Mouse (Mus musculus): ENCODE measurements around the gene Ccdc57. TPM values are rescaled to one million over a fixed set of nuclear protein-coding genes. Genes with fewer than 3 reads are reported as not detected.
A peak's percentile ranks its signal among the peaks of the same experiment; 100 is the strongest.
"Not testable (repeated sequence)": the region's sequence is repeated elsewhere in the genome, so short reads cannot be mapped to it uniquely, and the experiment has no call there.

The Ccdc57 gene
- polyA plus RNA-seq, 1 experiment from 2014 or later: 5.2 TPM

DNA sequence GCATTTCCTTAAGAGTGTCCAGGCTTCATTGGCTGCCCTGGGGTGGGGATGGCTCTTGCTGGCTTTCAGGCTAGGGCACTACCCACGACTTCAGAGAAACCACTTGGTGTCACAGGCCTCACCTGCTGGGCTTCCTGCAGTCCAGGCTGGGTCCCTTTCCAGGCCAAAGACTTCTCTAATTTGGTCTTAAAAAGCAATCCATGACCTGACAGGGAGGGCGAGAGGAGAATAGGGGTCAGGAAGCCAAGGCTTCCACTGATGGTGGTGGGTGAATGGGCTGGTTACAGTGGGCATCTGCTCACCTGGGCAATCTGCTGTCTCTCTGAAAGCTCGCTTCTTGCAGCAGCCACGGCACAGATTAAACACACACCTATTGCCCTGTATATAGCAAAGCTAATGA, 143.3 kb downstream of the Ccdc57 start:
- Histone ChIP-seq H3K9ac (no peak overlapping the region), H3K4me3 (replicated peaks; ENCODE audit: low read length) (no peak overlapping the region), H3K27me3 (ENCODE audit: control insufficient read depth, insufficient read depth, low read length) (no peaks in the 10 kb centered on the region), H3K4me1 (replicated peaks; ENCODE audit: control insufficient read depth, insufficient read depth, low read length) (peaks cover 7% of the 10 kb centered on the region), H3K27ac (no peak overlapping the region), H3K36me3 (replicated peaks; ENCODE audit: control insufficient read depth, insufficient read depth) (peaks cover 80% of the 10 kb centered on the region), H3K9me3 (ENCODE audit: control insufficient read depth, low read length) (no peaks in the 10 kb centered on the region), H3K4me2 (replicated peaks) (no peak overlapping the region)
- ATAC-seq (ENCODE audit: low FRiP score) (no peak), DNase-seq (ENCODE audit: low spot score) (no peak)
- 84% methylated on average over 4 of the region's 4 CpGs for WGBS

DNA sequence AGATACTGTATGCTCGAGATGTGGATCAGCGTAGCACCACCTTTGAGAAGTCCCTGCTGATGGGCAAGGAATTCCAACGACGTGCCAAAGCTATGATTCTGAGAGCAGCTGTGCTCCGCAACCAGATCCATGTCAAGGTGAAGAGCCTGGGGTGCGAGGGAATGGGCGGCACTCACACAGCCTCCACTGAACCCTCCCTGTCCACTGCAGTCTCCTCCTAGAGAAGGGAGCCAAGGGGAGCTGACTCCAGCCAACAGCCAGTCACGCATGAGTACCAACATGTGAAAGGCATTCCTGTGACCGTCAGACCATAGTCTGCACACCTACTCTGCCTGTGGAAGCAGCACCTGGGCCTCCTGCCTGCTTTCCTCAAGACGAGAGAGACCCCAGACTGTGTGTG, 144.2 kb downstream of the Ccdc57 start:
- peaks cover 75% of the 10 kb centered on the region for H3K36me3 ChIP-seq (replicated peaks; ENCODE audit: control insufficient read depth, insufficient read depth)

DNA sequence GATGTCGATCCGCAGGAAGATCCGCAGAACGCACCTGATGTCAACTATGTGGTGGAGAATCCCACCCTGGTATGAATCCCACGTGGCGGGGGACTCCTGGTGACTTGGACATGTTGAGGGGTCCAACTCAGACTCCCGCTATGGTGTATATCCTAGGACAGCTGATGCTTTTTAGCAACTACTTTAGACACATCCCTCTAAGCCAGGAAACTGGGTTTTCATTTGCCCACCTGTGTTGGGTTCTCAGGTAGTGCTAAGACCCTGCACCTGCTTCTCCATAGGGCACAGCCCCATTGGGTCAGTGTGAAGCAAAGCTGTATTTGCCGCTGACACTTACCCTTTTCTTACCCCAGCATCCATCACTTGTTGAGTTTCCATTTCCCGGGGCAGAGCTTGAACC, 147.5 kb downstream of the Ccdc57 start:
- H3K36me3 ChIP-seq (replicated peaks; ENCODE audit: control insufficient read depth, insufficient read depth): peaks cover 67% of the 10 kb centered on the region
- WGBS: 43% methylated on average over 9 of the region's 9 CpGs

More for the DNA sequence above, 144.2 kb downstream of the Ccdc57 start:
- not testable (repeated sequence) for H3K4me1 ChIP-seq (replicated peaks; ENCODE audit: control insufficient read depth, insufficient read depth, low read length); H3K27me3 ChIP-seq (ENCODE audit: control insufficient read depth, insufficient read depth, low read length); H3K4me2 ChIP-seq (replicated peaks); H3K9ac ChIP-seq; H3K27ac ChIP-seq; H3K4me3 ChIP-seq (replicated peaks; ENCODE audit: low read length); ATAC-seq (ENCODE audit: low FRiP score); H3K9me3 ChIP-seq (ENCODE audit: control insufficient read depth, low read length); DNase-seq (ENCODE audit: low spot score)
- 90% methylated on average over 9 of the region's 10 CpGs for WGBS

DNA sequence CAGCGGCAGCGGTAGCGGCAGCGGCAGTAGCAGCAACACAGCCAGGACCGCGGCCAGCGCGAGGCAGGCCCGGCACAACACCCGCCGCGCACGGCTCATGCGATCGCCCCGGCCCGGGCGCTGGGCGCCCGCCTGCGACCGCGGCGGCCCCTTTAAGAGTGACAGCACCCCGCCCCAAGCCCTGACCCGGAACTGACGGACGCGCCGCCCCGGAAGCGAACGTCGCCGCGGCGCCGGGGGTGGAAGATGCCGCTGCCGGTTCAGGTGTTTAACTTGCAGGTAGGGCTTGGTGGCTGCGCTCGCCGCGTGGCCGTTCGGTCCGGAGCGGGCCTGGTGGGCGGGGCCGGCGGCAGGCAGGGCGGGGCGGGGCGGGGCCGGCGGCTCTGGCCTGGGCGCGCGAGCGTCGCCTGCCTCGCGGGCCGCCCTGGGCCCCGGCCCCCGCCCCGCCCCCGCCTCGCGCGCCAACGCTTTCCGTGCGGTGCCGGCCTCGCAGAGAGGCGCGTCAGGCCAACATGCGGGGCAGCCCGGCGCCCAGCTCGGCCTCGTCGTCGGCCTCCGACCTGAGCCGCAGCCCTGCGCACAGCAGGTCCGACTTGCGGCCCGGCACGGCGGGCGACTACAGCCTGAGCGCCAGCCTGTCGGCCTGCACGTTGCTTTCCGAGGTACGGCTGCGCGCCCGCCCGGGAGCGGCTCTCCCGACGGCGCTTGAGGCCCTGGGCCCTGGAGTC, 148.4 kb downstream of the Ccdc57 start, which contains the start of the genes Rfng and Gps1:
TSS of gene Rfng (minus strand) at position 144 of the 728 bp plus-strand sequence.
TSS of gene Gps1 (plus strand) at position 209 of the 728 bp plus-strand sequence.
- under 1% methylated on average over 93 of the region's 107 CpGs for WGBS
- Histone ChIP-seq H3K27me3 (ENCODE audit: control insufficient read depth, insufficient read depth, low read length) (no peaks in the 10 kb centered on the region), H3K9me3 (ENCODE audit: control insufficient read depth, low read length) (no peaks in the 10 kb centered on the region), H3K27ac (peak within 1 kb of the TSS; percentile 84), H3K4me3 (replicated peaks; ENCODE audit: low read length) (peak within 1 kb of the TSS; percentile 99), H3K9ac (peak within 1 kb of the TSS; percentile 98), H3K4me2 (replicated peaks) (peak within 1 kb of the TSS; percentile 94), H3K4me1 (replicated peaks; ENCODE audit: control insufficient read depth, insufficient read depth, low read length) (peaks cover 16% of the 10 kb centered on the region), H3K36me3 (replicated peaks; ENCODE audit: control insufficient read depth, insufficient read depth) (peaks cover 67% of the 10 kb centered on the region)
- ATAC-seq (ENCODE audit: low FRiP score) (peak; percentile 85), DNase-seq (ENCODE audit: low spot score) (peak; percentile 83)

More for the DNA sequence above, 147.5 kb downstream of the Ccdc57 start:
- Histone ChIP-seq H3K4me3 (replicated peaks; ENCODE audit: low read length) (peak overlapping the region; percentile 99), H3K27ac (no peak overlapping the region), H3K9me3 (ENCODE audit: control insufficient read depth, low read length) (no peaks in the 10 kb centered on the region), H3K9ac (peak overlapping the region; percentile 98), H3K27me3 (ENCODE audit: control insufficient read depth, insufficient read depth, low read length) (no peaks in the 10 kb centered on the region), H3K4me2 (replicated peaks) (peak overlapping the region; percentile 94), H3K4me1 (replicated peaks; ENCODE audit: control insufficient read depth, insufficient read depth, low read length) (peaks cover 16% of the 10 kb centered on the region)
- ATAC-seq (ENCODE audit: low FRiP score): no peak
- DNase-seq (ENCODE audit: low spot score): no peak

DNA sequence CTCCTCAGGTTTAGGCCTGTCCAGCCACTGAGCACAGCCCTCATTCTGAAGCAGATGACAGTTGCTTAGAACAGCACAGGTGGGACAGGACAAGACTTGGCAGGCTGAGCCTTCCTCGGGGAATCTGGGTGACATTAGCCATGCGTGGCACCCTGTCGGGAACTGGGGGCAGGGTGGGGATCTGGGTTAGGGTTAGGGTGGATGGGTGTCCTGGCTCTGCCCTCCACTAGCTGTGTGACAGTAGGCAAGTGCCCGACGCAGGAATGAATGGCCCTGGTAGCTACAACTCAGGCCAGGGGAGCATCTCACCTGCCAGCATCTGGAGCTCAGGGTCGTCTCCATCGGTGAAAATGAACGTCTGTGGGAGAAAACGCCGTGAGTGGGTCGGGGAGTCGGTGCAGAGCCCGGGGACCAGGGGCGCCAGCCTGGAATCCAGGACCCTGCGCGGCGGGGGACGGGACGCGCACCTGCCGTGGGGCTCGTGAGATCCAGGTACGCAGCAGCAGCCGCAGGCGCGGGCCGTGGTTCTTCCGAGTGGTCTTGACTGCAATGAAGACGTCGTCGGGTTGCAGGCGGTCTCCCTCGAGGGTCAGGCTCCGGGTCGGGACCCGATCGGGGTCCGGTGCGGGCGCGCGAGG, 149.1 kb downstream of the Ccdc57 start:
- Histone ChIP-seq H3K4me1 (replicated peaks; ENCODE audit: control insufficient read depth, insufficient read depth, low read length) (peaks cover 16% of the 10 kb centered on the region), H3K4me2 (replicated peaks) (peak overlapping the region; percentile 94), H3K9ac (peak overlapping the region; percentile 98), H3K27me3 (ENCODE audit: control insufficient read depth, insufficient read depth, low read length) (no peaks in the 10 kb centered on the region), H3K9me3 (ENCODE audit: control insufficient read depth, low read length) (no peaks in the 10 kb centered on the region), H3K4me3 (replicated peaks; ENCODE audit: low read length) (peak overlapping the region; percentile 99), H3K36me3 (replicated peaks; ENCODE audit: control insufficient read depth, insufficient read depth) (peaks cover 67% of the 10 kb centered on the region), H3K27ac (peak overlapping the region; percentile 84)
- DNase-seq (ENCODE audit: low spot score) (peak; percentile 28), ATAC-seq (ENCODE audit: low FRiP score) (0 out of 2 replicates have a peak, but pooled peaks have one; percentile 18)
- WGBS: 1% methylated on average over 42 of the region's 42 CpGs

DNA sequence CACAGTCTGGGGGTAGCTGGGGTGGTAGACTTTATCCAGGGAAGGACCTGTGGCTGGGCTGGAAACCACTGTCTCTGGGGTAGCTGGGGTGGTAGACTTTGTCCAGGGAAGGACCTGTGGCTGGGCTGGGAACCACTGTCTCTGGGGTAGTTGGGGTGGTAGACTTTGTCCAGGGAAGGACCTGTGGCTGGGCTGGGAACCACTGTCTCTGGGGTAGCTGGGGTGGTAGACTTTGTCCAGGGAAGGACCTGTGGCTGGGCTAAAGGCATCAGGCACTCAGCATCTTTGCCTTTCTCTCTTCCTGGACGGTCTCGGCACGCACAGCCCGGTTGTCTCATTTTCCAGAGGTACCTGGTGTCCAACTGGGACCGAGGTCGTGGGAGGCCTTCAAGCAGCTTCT, 151.3 kb downstream of the Ccdc57 start:
- DNase-seq (ENCODE audit: low spot score); H3K9ac ChIP-seq; H3K4me2 ChIP-seq (replicated peaks); H3K27me3 ChIP-seq (ENCODE audit: control insufficient read depth, insufficient read depth, low read length); ATAC-seq (ENCODE audit: low FRiP score); H3K27ac ChIP-seq; H3K9me3 ChIP-seq (ENCODE audit: control insufficient read depth, low read length); H3K4me3 ChIP-seq (replicated peaks; ENCODE audit: low read length): not testable (repeated sequence)
- H3K4me1 ChIP-seq (replicated peaks; ENCODE audit: control insufficient read depth, insufficient read depth, low read length): peaks cover 19% of the 10 kb centered on the region
- WGBS: 94% methylated on average over 6 of the region's 6 CpGs
- peaks cover 45% of the 10 kb centered on the region for H3K36me3 ChIP-seq (replicated peaks; ENCODE audit: control insufficient read depth, insufficient read depth)

DNA sequence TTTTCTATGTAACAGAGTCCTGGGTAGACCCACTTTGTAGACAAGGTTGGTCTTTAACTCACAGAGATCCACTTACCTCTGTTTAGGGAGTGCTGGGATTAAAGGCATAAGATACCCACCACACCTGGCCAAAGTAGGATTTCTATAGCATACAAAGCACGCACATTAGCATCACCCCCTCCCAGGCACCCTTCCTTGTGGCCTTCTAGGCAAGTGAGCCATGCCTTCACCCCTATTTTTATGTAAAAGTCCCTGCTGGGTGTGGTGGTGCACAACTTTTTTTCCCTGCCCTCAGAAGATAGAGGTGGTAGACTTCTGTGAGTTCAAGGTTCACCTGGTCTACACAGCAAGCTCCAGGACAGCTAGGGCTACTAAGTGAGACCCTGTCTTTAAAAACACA, 152.8 kb downstream of the Ccdc57 start:
- ATAC-seq (ENCODE audit: low FRiP score): no peak
- WGBS: 74% methylated on average over 1 of the region's 1 CpGs
- Histone ChIP-seq H3K27me3 (ENCODE audit: control insufficient read depth, insufficient read depth, low read length) (no peaks in the 10 kb centered on the region), H3K4me1 (replicated peaks; ENCODE audit: control insufficient read depth, insufficient read depth, low read length) (peaks cover 15% of the 10 kb centered on the region), H3K9ac (no peak overlapping the region), H3K9me3 (ENCODE audit: control insufficient read depth, low read length) (no peaks in the 10 kb centered on the region), H3K27ac (no peak overlapping the region), H3K36me3 (replicated peaks; ENCODE audit: control insufficient read depth, insufficient read depth) (peaks cover 39% of the 10 kb centered on the region), H3K4me2 (replicated peaks) (no peak overlapping the region), H3K4me3 (replicated peaks; ENCODE audit: low read length) (no peak overlapping the region)
- no peak for DNase-seq (ENCODE audit: low spot score)

DNA sequence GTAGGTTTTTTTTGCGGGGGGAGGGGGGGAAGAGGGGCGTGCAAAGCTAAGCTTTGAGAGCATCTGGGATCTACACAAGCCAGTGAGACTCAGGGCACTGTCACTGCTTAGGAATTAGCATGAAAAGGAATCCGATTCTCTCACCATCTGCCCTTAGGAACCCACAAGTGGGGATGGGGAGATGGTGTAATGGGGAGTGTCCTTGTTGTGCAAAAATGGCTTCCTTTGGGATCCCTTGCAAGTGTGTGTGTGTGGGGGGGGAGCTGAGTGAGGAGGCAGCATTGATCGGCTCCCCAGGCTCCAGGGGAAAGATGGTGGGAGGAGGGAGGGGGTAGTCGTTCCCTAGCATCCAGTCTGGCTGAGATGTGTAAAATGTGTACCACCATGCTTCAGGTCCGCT, 155.5 kb downstream of the Ccdc57 start:
- Histone ChIP-seq H3K9ac (no peak overlapping the region), H3K4me1 (replicated peaks; ENCODE audit: control insufficient read depth, insufficient read depth, low read length) (peaks cover 4% of the 10 kb centered on the region; the same call in 1 of the 2 replicates), H3K27ac (no peak overlapping the region), H3K4me3 (replicated peaks; ENCODE audit: low read length) (no peak overlapping the region), H3K36me3 (replicated peaks; ENCODE audit: control insufficient read depth, insufficient read depth) (peaks cover 30% of the 10 kb centered on the region), H3K4me2 (replicated peaks) (no peak overlapping the region), H3K9me3 (ENCODE audit: control insufficient read depth, low read length) (no peaks in the 10 kb centered on the region), H3K27me3 (ENCODE audit: control insufficient read depth, insufficient read depth, low read length) (no peaks in the 10 kb centered on the region)
- DNase-seq (ENCODE audit: low spot score) (no peak), ATAC-seq (ENCODE audit: low FRiP score) (no peak)
- 23% methylated on average over 6 of the region's 6 CpGs for WGBS

Measured in hindbrain, embryonic 14.5 days (tissue).